Comparison of ENCODE assay signal across 8 mouse cellular contexts in genomic region chr1:106172931-106173371, GRCm38 (mm10). TPM values are rescaled to one million over a fixed set of nuclear protein-coding genes. Genes with fewer than 3 reads are reported as not detected.
DNase-seq lines count a peak whose midpoint lies in the region; ATAC-seq lines count a peak whose summit lies in the region.

No protein-coding gene starts in this region.

- H3K9me3 ChIP-seq in erythroblast, embryonic 14.5 days (ENCODE audit: control insufficient read depth, low read length) = 0 out of 2 replicates have a peak, but pooled peaks cover 2% of the 10 kb centered on the region
- no peaks in the 10 kb centered on the region for H3K9me3 ChIP-seq in embryonic facial prominence, embryonic 11.5 days (replicated peaks; ENCODE audit: control insufficient read depth, low read length)
- no peaks in the 10 kb centered on the region for H3K9me3 ChIP-seq in midbrain, embryonic 14.5 days (ENCODE audit: control insufficient read depth, low read length)
- H3K9me3 ChIP-seq in stomach, embryonic 16.5 days (replicated peaks; ENCODE audit: control insufficient read depth, low read length) = no peaks in the 10 kb centered on the region

- peak overlapping the region; percentile 75 for H3K4me3 ChIP-seq in erythroblast, embryonic 14.5 days (replicated peaks)
- H3K4me3 ChIP-seq in embryonic facial prominence, embryonic 11.5 days (ENCODE audit: low read depth, low read length) = peak overlapping the region; percentile 83
- peak overlapping the region; percentile 93 for H3K4me3 ChIP-seq in midbrain, embryonic 14.5 days (replicated peaks; ENCODE audit: low read depth, low read length)
- peak overlapping the region; percentile 83 for H3K4me3 ChIP-seq in stomach, embryonic 16.5 days (replicated peaks; ENCODE audit: low read length)

- H3K9ac ChIP-seq in embryonic facial prominence, embryonic 11.5 days (replicated peaks; ENCODE audit: low read length) = peak overlapping the region; percentile 89
- H3K9ac ChIP-seq in midbrain, embryonic 14.5 days (replicated peaks; ENCODE audit: low read length) = peak overlapping the region; percentile 92
- H3K9ac ChIP-seq in stomach, embryonic 16.5 days (ENCODE audit: low read length) = peak overlapping the region; percentile 93

- H3K4me2 ChIP-seq in embryonic facial prominence, embryonic 11.5 days (ENCODE audit: low read depth, low read length) = peak overlapping the region; percentile 87
- H3K4me2 ChIP-seq in midbrain, embryonic 14.5 days (ENCODE audit: low read length) = peak overlapping the region; percentile 64
- peak overlapping the region; percentile 72 for H3K4me2 ChIP-seq in stomach, embryonic 16.5 days (ENCODE audit: low read depth, low read length)

- no peak overlapping the region for H3K27ac ChIP-seq in embryonic facial prominence, embryonic 11.5 days (replicated peaks; ENCODE audit: low read depth, low read length)
- H3K27ac ChIP-seq in midbrain, embryonic 14.5 days (replicated peaks; ENCODE audit: low read depth, low read length) = peak overlapping the region; percentile 96
- peak overlapping the region; percentile 89; the same call in 1 of the 2 replicates for H3K27ac ChIP-seq in stomach, embryonic 16.5 days (ENCODE audit: low read length)

- peak; percentile 46 for DNase-seq in adipocyte (ENCODE audit: low spot score)
- DNase-seq in embryonic facial prominence, embryonic 11.5 days (ENCODE audit: low spot score) = peak; percentile 43
- peak; percentile 52 to 63 for DNase-seq in heart, postnatal 10 days
- DNase-seq in left cerebral cortex, postnatal 25 days (ENCODE audit: low spot score in 2 of 2) = peak; percentile 31 to 35
- peak; percentile 58 for DNase-seq in midbrain, embryonic 14.5 days

- H3K36me3 ChIP-seq in erythroblast, embryonic 14.5 days (ENCODE audit: control insufficient read depth) = no peaks in the 10 kb centered on the region
- no peaks in the 10 kb centered on the region for H3K36me3 ChIP-seq in embryonic facial prominence, embryonic 11.5 days (replicated peaks; ENCODE audit: control insufficient read depth, insufficient read depth, low read depth, low read length)
- no peaks in the 10 kb centered on the region for H3K36me3 ChIP-seq in midbrain, embryonic 14.5 days (ENCODE audit: control insufficient read depth, insufficient read depth, low read length)
- no peaks in the 10 kb centered on the region for H3K36me3 ChIP-seq in stomach, embryonic 16.5 days (ENCODE audit: control insufficient read depth, insufficient read depth, low read length)

- no peak for ATAC-seq in erythroblast, adult 5-6 weeks (replicated peaks; ENCODE audit: low FRiP score, poor library complexity, severe bottlenecking)
- no peak for ATAC-seq in embryonic facial prominence, embryonic 11.5 days (replicated peaks; ENCODE audit: insufficient number of reproducible peaks, low FRiP score, low TSS enrichment, low read depth)
- ATAC-seq in midbrain, embryonic 14.5 days (ENCODE audit: low FRiP score, low TSS enrichment) = no peak
- no peak for ATAC-seq in stomach, embryonic 16.5 days (ENCODE audit: insufficient read depth, low FRiP score)

- peaks cover 23% of the 10 kb centered on the region for H3K27me3 ChIP-seq in erythroblast, embryonic 14.5 days (ENCODE audit: control insufficient read depth)
- H3K27me3 ChIP-seq in embryonic facial prominence, embryonic 11.5 days (ENCODE audit: control insufficient read depth, insufficient read depth, low read length) = no peaks in the 10 kb centered on the region
- no peaks in the 10 kb centered on the region for H3K27me3 ChIP-seq in midbrain, embryonic 14.5 days (ENCODE audit: control insufficient read depth, insufficient read depth, low read length)
- no peaks in the 10 kb centered on the region for H3K27me3 ChIP-seq in stomach, embryonic 16.5 days (ENCODE audit: control insufficient read depth, insufficient read depth, low read length)

- WGBS in embryonic facial prominence, embryonic 11.5 days = under 1% methylated on average over 46 of the region's 47 CpGs
- WGBS in midbrain, embryonic 14.5 days = under 1% methylated on average over 47 of the region's 47 CpGs
- 2% methylated on average over 47 of the region's 47 CpGs for WGBS in stomach, embryonic 16.5 days

- intact Hi-C loops in heart, postnatal 10 days (cut with DNase I) = loop anchor here (2.0 to 5.0 kb wide), 6 partner anchors 28 to 539 kb away; partner anchors contain the start of gene Bcl2
- intact Hi-C loops in left cerebral cortex, postnatal 25 days (cut with DNase I) = loop anchor here (2.0 to 10.0 kb wide), 5 partner anchors 26 to 542 kb away; partner anchors contain the start of gene Bcl2

- peaks cover 26% of the 10 kb centered on the region for H3K4me1 ChIP-seq in erythroblast, embryonic 14.5 days (ENCODE audit: control insufficient read depth)
- H3K4me1 ChIP-seq in embryonic facial prominence, embryonic 11.5 days (ENCODE audit: control insufficient read depth, insufficient read depth, low read length) = peaks cover 4% of the 10 kb centered on the region; the same call in 1 of the 2 replicates
- H3K4me1 ChIP-seq in midbrain, embryonic 14.5 days (ENCODE audit: control insufficient read depth, insufficient read depth, low read length) = peaks cover 36% of the 10 kb centered on the region
- peaks cover 12% of the 10 kb centered on the region for H3K4me1 ChIP-seq in stomach, embryonic 16.5 days (ENCODE audit: control insufficient read depth, insufficient read depth, low read length)

RNA-seq across cellular contexts. Expression of gene Phlpp1, which starts 1.4 kb away (rescaled TPM):
- polyA plus RNA-seq in erythroblast, embryonic 14.5 days (2012) = 0.10 and 0.14 TPM in 2 replicates
- total RNA-seq in erythroblast, adult 5-6 weeks (2015; ENCODE audit: low replicate concordance) = 0.42 and 0.96 TPM in 2 replicates
- total RNA-seq in erythroblast, adult 5-6 weeks (2017; ENCODE audit: low replicate concordance) = 1.1 and 3.3 TPM in 2 replicates
- 3.8 and 4.2 TPM in 2 replicates for polyA plus RNA-seq in embryonic facial prominence, embryonic 11.5 days (2014; fragmentation: Nextera tagmentation; extraction: Ambion mirVana)
- total RNA-seq in heart, postnatal 10 days (2021) = 10 to 100 TPM; 22.4 to 23.5 TPM
- 10 to 100 TPM; 60.2 to 64.6 TPM for total RNA-seq in left cerebral cortex, postnatal 25 days (2021)
- 9.9 and 10.7 TPM in 2 replicates for polyA plus RNA-seq in midbrain, embryonic 14.5 days (2014; fragmentation: Nextera tagmentation; extraction: Ambion mirVana)
- 2.2 and 2.4 TPM in 2 replicates for polyA plus RNA-seq in stomach, embryonic 16.5 days (2015; fragmentation: Nextera tagmentation; extraction: Ambion mirVana)
